Mouse (Mus musculus) small intestine, adult 2 months (tissue): Measurements from ENCODE around the gene Pou4f1. TPM values are rescaled to one million over a fixed set of nuclear protein-coding genes. Genes with fewer than 3 reads are reported as not detected.
"Not testable (repeated sequence)": the region's sequence is repeated elsewhere in the genome, so short reads cannot be mapped to it uniquely, and the experiment has no call there.

Source experiments
- H3K27ac ChIP-seq: fragments of 200-500 bp; 2 replicates; pipeline ENCODE4 v1.5.1; 2012; ENCODE audit warnings: low read depth, low read length, control low read depth, inconsistent platforms; ENCODE audit not compliant: insufficient read depth
- H3K27me3 ChIP-seq: fragments of 200-500 bp; 2 replicates; pipeline ENCODE4 v1.6.1; 2012; ENCODE audit warnings: mild to moderate bottlenecking, moderate library complexity, low read length, inconsistent platforms; ENCODE audit not compliant: control insufficient read depth, insufficient read depth
- H3K36me3 ChIP-seq: fragments of 200-500 bp; 2 replicates; pipeline ENCODE4 v1.6.1; 2012; ENCODE audit warnings: mild to moderate bottlenecking, low read length, control low read depth, inconsistent platforms; ENCODE audit not compliant: control insufficient read depth, insufficient read depth
- H3K4me1 ChIP-seq: fragments of 200-500 bp; 2 replicates; pipeline ENCODE4 v1.6.1; 2012; ENCODE audit warnings: low read length, inconsistent platforms, mixed read lengths; ENCODE audit not compliant: control insufficient read depth, insufficient read depth, insufficient read length
- H3K4me3 ChIP-seq: fragments of 200-500 bp; 2 replicates; pipeline ENCODE4 v1.5.1; 2012; ENCODE audit warnings: low read depth, mild to moderate bottlenecking, control low read depth, inconsistent platforms, low read length, moderate library complexity
- CTCF ChIP-seq: fragments of 200-500 bp; IDR thresholded peaks from 2 replicates; pipeline ENCODE4 v1.5.1; 2012; ENCODE audit warnings: low read depth, mild to moderate bottlenecking, control low read depth, inconsistent platforms, low read length, moderate library complexity, mixed read lengths; ENCODE audit not compliant: insufficient replicate concordance, insufficient read length; ENCODE audit errors: extremely low read depth
- POLR2A ChIP-seq: fragments of 200-500 bp; IDR thresholded peaks from 2 replicates; pipeline ENCODE4 v1.6.1; 2012; ENCODE audit warnings: low read depth, mild to moderate bottlenecking, control low read depth, inconsistent platforms, low read length, moderate library complexity
- WGBS: fragments of 180-500 bp; shearing (Covaris S2); methylation state at CpG from one replicate; pipeline ENCODE4 v1.1.7; 2018; 5-methylcytosine and 5-hydroxymethylcytosine counted together
- polyA plus RNA-seq: library from polyadenylated mRNA; depleted of rRNA; stranded (reverse); fragments of >200 nt; gene quantifications from 2 replicates; pipeline ENCODE4 v1.2.3, GENCODE M21; 2012; rRNA removed

Pou4f1 gene
- 0.10 and 0.19 TPM in 2 replicates for polyA plus RNA-seq

GRCm38 (mm10) chr14:104467966-104468622 is at the start of gene Pou4f1:
TSS of gene Pou4f1 (minus strand) at chr14:104467999.
- under 1% methylated on average over 62 of the region's 62 CpGs for WGBS
- Histone ChIP-seq H3K27ac (no peak within 1 kb of the TSS), H3K36me3 (no peaks in the 10 kb centered on the region), H3K4me1 (peaks cover 12% of the 10 kb centered on the region), H3K27me3 (peaks cover 89% of the 10 kb centered on the region), H3K4me3 (peak within 1 kb of the TSS; percentile 59)
- TF ChIP-seq CTCF: no peak
- no peak for TF ChIP-seq POLR2A

GRCm38 (mm10) chr14:104511664-104512063 is 43.9 kb upstream of the Pou4f1 start:
- Histone ChIP-seq H3K27me3 (no peaks in the 10 kb centered on the region), H3K4me1 (no peaks in the 10 kb centered on the region), H3K36me3 (peaks cover 11% of the 10 kb centered on the region), H3K27ac (no peak overlapping the region), H3K4me3 (no peak overlapping the region)
- no peak for TF ChIP-seq CTCF
- TF ChIP-seq POLR2A: no peak
- 81% methylated on average over 1 of the region's 1 CpGs for WGBS

- H3K4me1 ChIP-seq, H3K27ac ChIP-seq, H3K27me3 ChIP-seq, H3K4me3 ChIP-seq: not testable (repeated sequence)
- H3K36me3 ChIP-seq: peaks cover 32% of the 10 kb centered on the region
- WGBS: 85% methylated on average over 3 of the region's 3 CpGs
Measured at GRCm38 (mm10) chr14:104502761-104503160, 35.0 kb upstream of the Pou4f1 start.

- 88% methylated on average over 8 of the region's 8 CpGs for WGBS
- Histone ChIP-seq H3K4me3 (no peak overlapping the region), H3K27ac (no peak overlapping the region), H3K4me1 (no peaks in the 10 kb centered on the region), H3K36me3 (peaks cover 15% of the 10 kb centered on the region; the same call in 1 of the 2 replicates), H3K27me3 (no peaks in the 10 kb centered on the region)
- TF ChIP-seq CTCF: no peak
- TF ChIP-seq POLR2A: no peak
Measured at GRCm38 (mm10) chr14:104479751-104480150, 12.0 kb upstream of the Pou4f1 start.

GRCm38 (mm10) chr14:104478593-104478992 is 10.8 kb upstream of the Pou4f1 start:
- Histone ChIP-seq H3K27ac (no peak overlapping the region), H3K27me3 (peaks cover 10% of the 10 kb centered on the region), H3K4me3 (no peak overlapping the region), H3K4me1 (peaks cover 3% of the 10 kb centered on the region; the same call in 1 of the 2 replicates), H3K36me3 (peaks cover 15% of the 10 kb centered on the region; the same call in 1 of the 2 replicates)
- TF ChIP-seq POLR2A (no peak), CTCF (no peak)
- 92% methylated on average over 5 of the region's 5 CpGs for WGBS

GRCm38 (mm10) chr14:104477616-104478015 is 9.8 kb upstream of the Pou4f1 start:
- Histone ChIP-seq H3K4me3 (no peak overlapping the region), H3K4me1 (peaks cover 8% of the 10 kb centered on the region), H3K27ac (no peak overlapping the region), H3K36me3 (peaks cover 15% of the 10 kb centered on the region; the same call in 1 of the 2 replicates), H3K27me3 (peaks cover 19% of the 10 kb centered on the region)
- WGBS: 94% methylated on average over 8 of the region's 8 CpGs
- TF ChIP-seq POLR2A (no peak), CTCF (no peak)

GRCm38 (mm10) chr14:104475438-104475837 is 7.6 kb upstream of the Pou4f1 start:
- Histone ChIP-seq H3K36me3 (peaks cover 15% of the 10 kb centered on the region; the same call in 1 of the 2 replicates), H3K27me3 (peaks cover 38% of the 10 kb centered on the region), H3K27ac (no peak overlapping the region), H3K4me1 (peaks cover 10% of the 10 kb centered on the region), H3K4me3 (no peak overlapping the region)
- no peak for TF ChIP-seq POLR2A
- TF ChIP-seq CTCF: no peak
- WGBS: 83% methylated on average over 1 of the region's 1 CpGs
